Mouse (Mus musculus): ENCODE results near the gene Snx20. TPM values are rescaled to one million over a fixed set of nuclear protein-coding genes. Genes with fewer than 3 reads are reported as not detected.

Gene Snx20
- total RNA-seq, 2 experiments from 2014 or later: 60.5 to 71.3 TPM

- ATAC-seq (ENCODE audit: poor library complexity, severe bottlenecking): peak; percentile 82
Measured at GRCm38 (mm10) chr8:88646837-88647778, 11.2 kb upstream of the Snx20 start, which contains the start of gene Nod2. Gene Nod2 (plus strand): TSS chr8:88647315.

- ATAC-seq (ENCODE audit: poor library complexity, severe bottlenecking): no peak
Measured at GRCm38 (mm10) chr8:88642734-88643564, 7.0 kb upstream of the Snx20 start.

GRCm38 (mm10) chr8:88638908-88639307 lies 3.0 kb upstream of the Snx20 start:
- ATAC-seq (ENCODE audit: poor library complexity, severe bottlenecking): peak; percentile 20

GRCm38 (mm10) chr8:88637092-88638000 lies 1.4 kb upstream of the Snx20 start:
- ATAC-seq (ENCODE audit: poor library complexity, severe bottlenecking): peak; percentile 46

- ATAC-seq (ENCODE audit: poor library complexity, severe bottlenecking): peak; percentile 34
Measured at GRCm38 (mm10) chr8:88633343-88633765, 2.6 kb downstream of the Snx20 start.

- ATAC-seq (ENCODE audit: poor library complexity, severe bottlenecking): 0 out of 2 replicates have a peak, but pooled peaks have one; percentile 20
Measured at GRCm38 (mm10) chr8:88631081-88631480, 4.8 kb downstream of the Snx20 start.

- no peak for ATAC-seq (ENCODE audit: poor library complexity, severe bottlenecking)
Measured at GRCm38 (mm10) chr8:88630225-88630624, 5.7 kb downstream of the Snx20 start.

GRCm38 (mm10) chr8:88628001-88628774 lies 7.7 kb downstream of the Snx20 start:
- no peak for ATAC-seq (ENCODE audit: poor library complexity, severe bottlenecking)

- no peak for ATAC-seq (ENCODE audit: poor library complexity, severe bottlenecking)
Measured at GRCm38 (mm10) chr8:88627265-88627991, 8.5 kb downstream of the Snx20 start.

- ATAC-seq (ENCODE audit: poor library complexity, severe bottlenecking): no peak
Measured at GRCm38 (mm10) chr8:88626940-88627264, 9.0 kb downstream of the Snx20 start.

- ATAC-seq (ENCODE audit: poor library complexity, severe bottlenecking): no peak
Measured at GRCm38 (mm10) chr8:88626433-88626832, 9.5 kb downstream of the Snx20 start.

GRCm38 (mm10) chr8:88624276-88624675 lies 11.7 kb downstream of the Snx20 start:
- no peak for ATAC-seq (ENCODE audit: poor library complexity, severe bottlenecking)

- ATAC-seq (ENCODE audit: poor library complexity, severe bottlenecking): no peak
Measured at GRCm38 (mm10) chr8:88623351-88623750, 12.6 kb downstream of the Snx20 start.

GRCm38 (mm10) chr8:88621408-88621807 lies 14.5 kb downstream of the Snx20 start:
- ATAC-seq (ENCODE audit: poor library complexity, severe bottlenecking): peak; percentile 67

- no peak for ATAC-seq (ENCODE audit: poor library complexity, severe bottlenecking)
Measured at GRCm38 (mm10) chr8:88620931-88621330, 15.0 kb downstream of the Snx20 start.

- ATAC-seq (ENCODE audit: poor library complexity, severe bottlenecking): no peak
Measured at GRCm38 (mm10) chr8:88619513-88619912, 16.4 kb downstream of the Snx20 start.

GRCm38 (mm10) chr8:88618612-88619011 lies 17.3 kb downstream of the Snx20 start:
- ATAC-seq (ENCODE audit: poor library complexity, severe bottlenecking): peak; percentile 63

- ATAC-seq (ENCODE audit: poor library complexity, severe bottlenecking): no peak
Measured at GRCm38 (mm10) chr8:88614981-88615380, 20.9 kb downstream of the Snx20 start.

- no peak for ATAC-seq (ENCODE audit: poor library complexity, severe bottlenecking)
Measured at GRCm38 (mm10) chr8:88610271-88610670, 25.7 kb downstream of the Snx20 start.

All from megakaryocyte, adult 5-6 weeks (primary cell).